Mouse (Mus musculus): ENCODE results near the gene Cideb. TPM values are rescaled to one million over a fixed set of nuclear protein-coding genes. Genes with fewer than 3 reads are reported as not detected.
A peak's percentile ranks its signal among the peaks of the same experiment; 100 is the strongest.

The Cideb gene
- total RNA-seq (2021), result 1 to 10 TPM; 1.1 to 1.2 TPM

DNA sequence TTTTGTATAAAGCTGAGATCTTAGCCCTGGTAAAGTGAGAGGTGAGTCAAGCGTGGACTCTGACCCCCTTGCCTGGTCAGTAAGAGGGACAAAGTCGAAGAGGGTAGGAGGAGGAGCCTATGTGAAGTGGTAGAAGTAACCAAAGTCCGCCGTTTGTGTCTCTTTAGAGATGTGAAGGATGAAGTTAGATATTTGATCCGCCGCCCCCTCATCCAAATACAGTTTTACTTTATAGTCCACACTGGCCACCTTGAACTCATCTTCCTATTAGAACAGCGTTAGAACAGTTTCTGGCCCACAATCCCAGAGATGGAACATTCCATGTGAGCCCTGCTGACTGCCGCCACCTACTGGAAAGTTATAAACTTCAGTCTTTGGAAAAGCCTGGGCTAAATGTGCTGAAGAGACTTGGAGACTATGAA lies at the start of gene Cideb:
TSS of gene Cideb (minus strand) at position 96 of the 422 bp plus-strand sequence.
- intact Hi-C loops (cut with DNase I), result loop anchor here (5.0 kb wide), 1 partner anchor 131 kb away; no protein-coding TSS in a partner anchor
- DNase-seq, result peak; percentile 60 to 77

- intact Hi-C loops (cut with DNase I), result no loop called here
- DNase-seq, result peak; percentile 43 to 45
Measured at GRCm38 (mm10) chr14:55795380-55796163, 37.3 kb upstream of the Cideb start.

- DNase-seq, result peak in 1 of 2 experiments; percentile 40
- intact Hi-C loops (cut with DNase I), result no loop called here
Measured at GRCm38 (mm10) chr14:55793946-55794345, 35.7 kb upstream of the Cideb start.

DNA sequence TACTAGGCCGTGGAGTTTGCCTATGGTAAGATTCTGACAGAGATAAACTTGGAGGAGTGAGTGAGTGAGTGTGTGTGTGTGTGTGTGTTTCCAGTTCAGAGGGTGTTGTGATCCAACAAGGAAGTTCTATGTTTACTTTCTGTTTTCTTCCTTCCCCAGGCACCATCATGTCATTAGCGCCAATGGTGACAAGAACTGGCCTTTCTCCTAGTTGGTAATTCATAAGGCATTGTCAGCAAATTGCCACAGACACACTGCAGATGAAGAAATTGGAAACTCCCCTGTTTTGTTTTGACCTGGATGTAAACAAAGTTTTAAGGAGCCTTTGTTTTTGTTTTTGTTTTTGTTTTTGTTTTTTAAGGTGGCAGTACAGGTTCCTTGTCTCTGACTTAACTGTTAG lies 35.2 kb upstream of the Cideb start:
- intact Hi-C loops (cut with DNase I), result no loop called here
- DNase-seq, result peak in 1 of 2 experiments; percentile 0

GRCm38 (mm10) chr14:55788256-55789050 lies 30.2 kb upstream of the Cideb start, which contains the start of gene Ripk3:
Ripk3 (minus strand) TSS chr14:55788865.
- intact Hi-C loops (cut with DNase I), result loop anchor here (10.0 kb wide), 1 partner anchor 786 kb away; the partner anchor contains the start of genes Cenpj and Parp4
- peak; percentile 49 to 56 for DNase-seq

GRCm38 (mm10) chr14:55787731-55788130 lies 29.5 kb upstream of the Cideb start:
- DNase-seq, result peak in 1 of 2 experiments; percentile 5
- intact Hi-C loops (cut with DNase I), result loop anchor here (10.0 kb wide), 1 partner anchor 787 kb away; the partner anchor contains the start of genes Cenpj and Parp4

- DNase-seq, result peak; percentile 12 to 14
- intact Hi-C loops (cut with DNase I), result loop anchor here (10.0 kb wide), 1 partner anchor 790 kb away; the partner anchor contains the start of genes Cenpj and Parp4
Measured at GRCm38 (mm10) chr14:55785195-55785594, 26.9 kb upstream of the Cideb start.

DNA sequence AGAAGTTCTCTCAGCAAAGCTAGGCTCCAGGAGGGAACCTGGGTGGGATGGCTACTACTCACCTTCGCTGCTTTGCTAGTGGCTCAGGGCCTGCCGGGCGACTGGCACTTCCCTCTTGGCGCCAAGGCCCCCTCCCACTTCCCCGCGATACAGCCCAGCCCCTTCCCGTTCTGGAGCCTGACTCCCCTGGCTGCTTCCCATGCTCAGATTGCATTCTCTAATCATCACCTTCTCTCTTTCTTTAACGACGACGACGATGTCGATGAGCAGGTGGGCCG lies 25.6 kb upstream of the Cideb start, which contains the start of gene Adcy4:
TSS of gene Adcy4 (minus strand) at position 138 of the 278 bp plus-strand sequence.
- intact Hi-C loops (cut with DNase I), result loop anchor here (2.0 to 10.0 kb wide), 2 partner anchors 39 to 791 kb away; partner anchors contain the start of genes Cenpj, Nfatc4 and Parp4
- DNase-seq, result peak; percentile 40 to 47

DNA sequence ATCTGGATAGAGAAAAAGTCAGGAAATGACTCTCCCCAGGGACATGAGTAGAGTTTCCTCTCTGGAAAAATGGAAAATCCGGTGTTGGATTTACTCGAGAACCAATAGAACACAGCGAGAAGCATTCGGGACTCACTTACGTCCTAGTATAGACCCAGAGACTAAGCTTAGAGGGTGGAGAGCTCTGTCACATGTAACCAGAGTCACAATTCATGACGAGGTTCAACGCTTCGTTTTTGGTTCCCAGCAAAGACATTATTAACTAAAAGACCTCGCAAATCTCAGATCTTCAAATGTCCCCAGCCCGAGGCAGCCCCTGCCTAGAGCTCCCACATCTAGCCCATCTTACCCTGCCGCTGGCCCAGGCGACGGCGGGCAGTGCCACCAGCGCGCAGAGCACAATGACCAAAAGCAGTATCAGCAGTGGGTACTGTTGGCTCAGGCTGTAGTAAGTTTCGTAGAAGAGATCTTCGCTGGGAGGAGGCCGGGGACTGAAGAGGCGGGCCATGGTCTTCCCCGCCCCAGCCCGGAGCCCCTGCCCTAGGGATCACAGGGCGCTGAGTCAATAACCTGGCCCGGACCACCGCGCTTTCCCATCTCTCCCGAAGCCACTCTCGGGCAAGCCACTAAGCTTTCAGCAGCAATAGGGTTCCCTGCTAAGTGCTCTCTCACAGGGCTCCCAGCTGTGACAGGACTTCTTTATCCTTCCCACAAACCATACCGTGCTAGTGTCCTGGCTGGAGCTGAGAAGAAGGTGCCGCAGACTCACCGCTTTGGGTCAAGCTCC lies 25.1 kb upstream of the Cideb start:
- DNase-seq, result peak; percentile 70 to 76
- intact Hi-C loops (cut with DNase I), result loop anchor here (2.0 to 10.0 kb wide), 2 partner anchors 39 to 791 kb away; partner anchors contain the start of genes Cenpj, Nfatc4 and Parp4

GRCm38 (mm10) chr14:55782361-55782960 lies 24.2 kb upstream of the Cideb start:
- DNase-seq, result peak in 1 of 2 experiments; percentile 5
- intact Hi-C loops (cut with DNase I), result loop anchor here (2.0 to 10.0 kb wide), 2 partner anchors 40 to 792 kb away; partner anchors contain the start of genes Cenpj, Nfatc4 and Parp4

DNA sequence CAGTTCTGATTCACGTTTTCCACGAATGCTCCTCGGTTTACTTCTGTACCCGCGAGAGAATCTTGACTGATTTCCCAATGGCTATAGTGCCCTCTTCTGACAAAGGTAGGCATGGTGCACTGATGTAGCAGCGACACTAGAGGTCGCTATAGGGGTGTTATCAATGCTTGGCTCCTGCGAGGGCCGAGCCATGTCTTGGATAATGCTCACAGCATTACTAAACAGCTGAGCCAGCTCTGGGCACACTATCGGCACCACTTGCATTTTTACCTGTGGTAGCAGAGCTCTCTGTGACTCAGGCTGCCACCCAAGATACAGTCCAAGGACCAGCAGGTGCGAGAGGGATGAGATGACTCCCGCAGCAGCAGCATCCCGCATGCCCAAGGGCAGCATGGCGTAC lies 23.1 kb upstream of the Cideb start:
- DNase-seq, result peak; percentile 77 to 82
- intact Hi-C loops (cut with DNase I), result loop anchor here (2.0 to 10.0 kb wide), 3 partner anchors 81 to 793 kb away; partner anchors contain the start of genes Cenpj and Parp4

DNA sequence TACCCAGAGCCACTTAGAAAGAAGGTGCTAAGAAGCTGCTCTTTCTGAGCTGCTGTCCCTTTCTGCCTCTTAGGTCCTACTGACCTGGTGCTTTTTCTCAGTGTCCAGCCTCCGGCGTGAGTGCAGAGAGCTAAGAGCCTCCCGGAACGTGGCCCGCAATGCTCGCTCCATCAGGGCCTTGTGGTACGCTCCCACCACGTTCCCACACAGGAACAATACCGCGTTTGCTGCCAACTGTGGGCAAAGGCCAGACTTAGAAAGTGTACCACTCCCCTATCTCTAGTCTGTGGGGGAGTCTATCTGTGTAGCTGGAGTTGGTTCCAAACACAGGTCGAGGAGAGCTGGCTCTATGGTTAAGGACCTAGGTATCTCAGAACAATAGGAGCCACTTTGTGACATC lies 22.5 kb upstream of the Cideb start:
- peak in 1 of 2 experiments; percentile 10 for DNase-seq
- intact Hi-C loops (cut with DNase I), result loop anchor here (2.0 to 10.0 kb wide), 3 partner anchors 82 to 794 kb away; partner anchors contain the start of genes Cenpj and Parp4

- no peak for DNase-seq
- intact Hi-C loops (cut with DNase I), result loop anchor here (2.0 to 10.0 kb wide), 3 partner anchors 83 to 795 kb away; partner anchors contain the start of genes Cenpj and Parp4
Measured at GRCm38 (mm10) chr14:55779656-55780055, 21.4 kb upstream of the Cideb start.

- intact Hi-C loops (cut with DNase I), result no loop called here
- DNase-seq, result no peak
Measured at GRCm38 (mm10) chr14:55778686-55779085, 20.4 kb upstream of the Cideb start.

DNA sequence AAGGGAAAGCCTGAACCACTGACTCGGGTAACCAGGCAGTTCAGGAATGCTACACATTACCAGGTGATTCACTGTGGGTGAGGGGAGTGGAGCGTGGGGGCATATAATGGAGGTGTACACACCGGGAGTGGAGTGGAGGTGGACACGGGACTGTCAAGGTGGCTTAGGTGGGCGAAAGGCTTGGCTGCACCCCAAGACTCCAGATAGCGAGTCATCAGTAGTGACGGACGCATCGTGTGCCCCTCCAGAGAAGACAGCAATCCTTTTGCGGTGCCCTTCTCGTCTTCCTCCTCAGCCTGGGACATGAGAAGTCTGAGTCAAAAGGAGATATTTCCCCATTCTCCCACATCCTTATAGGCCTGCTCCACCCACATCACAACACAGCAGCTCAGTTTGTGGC lies 19.5 kb upstream of the Cideb start:
- no peak for DNase-seq
- intact Hi-C loops (cut with DNase I), result no loop called here

- DNase-seq, result no peak
- intact Hi-C loops (cut with DNase I), result no loop called here
Measured at GRCm38 (mm10) chr14:55777176-55777575, 18.9 kb upstream of the Cideb start.

GRCm38 (mm10) chr14:55776711-55777110 lies 18.5 kb upstream of the Cideb start:
- DNase-seq, result no peak
- intact Hi-C loops (cut with DNase I), result no loop called here

DNA sequence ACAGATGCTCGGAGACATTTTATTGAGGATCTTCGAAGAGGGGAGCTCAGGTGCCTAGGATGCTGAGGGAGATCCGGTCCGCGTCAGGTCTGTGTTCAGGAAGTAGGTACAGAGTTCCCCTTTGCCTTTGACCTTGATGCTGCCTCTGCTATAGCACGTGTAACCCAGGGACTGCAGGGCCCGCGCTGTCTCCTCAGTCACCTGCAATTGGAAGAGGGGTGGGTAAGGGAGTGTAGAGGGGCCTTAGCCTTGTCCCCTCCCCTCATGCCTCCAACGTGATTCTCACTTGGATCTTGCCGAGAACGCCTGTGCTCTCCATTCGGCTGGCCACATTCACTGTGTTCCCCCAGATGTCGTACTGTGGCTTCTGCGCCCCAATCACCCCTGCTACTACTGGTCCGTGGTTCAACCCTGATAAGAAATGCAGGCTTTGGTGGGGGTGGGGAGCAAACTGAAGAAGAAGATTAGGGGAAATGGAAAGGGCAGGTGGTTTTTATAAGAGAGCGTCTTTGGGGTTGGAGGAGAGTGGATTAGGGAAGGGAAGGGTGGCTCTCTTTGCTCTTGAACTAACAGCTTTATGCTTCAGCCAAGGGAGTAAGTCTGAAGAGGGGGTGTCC lies 10.9 kb upstream of the Cideb start:
- intact Hi-C loops (cut with DNase I), result no loop called here
- no peak for DNase-seq

DNA sequence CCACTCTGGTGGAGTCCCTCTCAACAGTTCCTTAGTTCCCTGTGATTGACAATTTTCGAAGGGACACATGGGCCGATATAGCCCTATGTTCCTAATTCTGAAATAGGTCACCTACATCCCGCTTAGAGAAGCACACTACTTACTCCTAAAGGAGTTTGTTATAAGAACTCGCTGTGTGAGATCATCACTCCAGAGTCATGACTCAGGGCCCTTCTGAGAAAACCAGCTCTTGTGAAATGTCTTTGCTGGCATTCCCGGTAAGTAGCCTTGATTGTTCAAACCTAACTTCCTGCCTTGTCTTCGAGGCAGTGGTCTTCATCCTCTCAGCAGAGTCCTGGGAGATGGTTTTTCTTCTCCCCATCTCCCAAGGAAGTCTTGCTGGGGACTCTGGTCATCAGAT lies 10.3 kb upstream of the Cideb start:
- intact Hi-C loops (cut with DNase I), result no loop called here
- DNase-seq, result no peak

All from heart, postnatal 10 days (tissue).